Mouse (Mus musculus) testis, adult 2 months (tissue): ENCODE results near the gene Hadh.

Experiments used
- CTCF ChIP-seq: fragments of 200-500 bp; IDR thresholded peaks from 2 replicates; pipeline ENCODE4 v1.5.1; 2012; ENCODE audit warnings: low read depth, mild to moderate bottlenecking, inconsistent platforms, low read length, moderate library complexity; ENCODE audit not compliant: control insufficient read depth, insufficient read depth, insufficient replicate concordance
- POLR2A ChIP-seq: fragments of 200-500 bp; IDR thresholded peaks from 2 replicates; pipeline ENCODE4 v1.6.1; 2012; ENCODE audit warnings: low read depth, mild to moderate bottlenecking, inconsistent platforms, low read length, moderate library complexity; ENCODE audit not compliant: control insufficient read depth

DNA sequence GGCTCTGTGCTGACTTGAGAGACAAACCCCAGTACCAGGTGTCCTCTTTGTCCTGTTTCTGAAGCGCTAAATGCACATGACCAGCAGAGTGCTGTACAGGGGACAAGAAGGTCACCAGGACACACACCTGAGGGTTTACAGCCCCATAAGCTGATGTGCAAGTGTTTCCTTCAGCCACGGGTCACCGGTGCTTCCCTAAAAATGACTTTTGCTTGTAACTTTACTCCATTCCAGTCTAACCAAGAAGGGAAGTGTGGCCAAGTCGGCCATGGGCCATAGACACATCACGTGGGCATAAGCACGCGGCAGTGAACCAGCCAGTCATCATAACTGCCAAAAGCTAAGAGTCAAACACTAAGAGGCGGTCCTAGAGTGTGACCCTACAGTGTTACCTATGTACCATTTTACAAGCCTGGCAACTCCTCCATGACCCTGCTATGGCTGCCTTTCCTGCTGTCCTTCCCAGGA is 25.3 kb downstream of the Hadh start:
- TF ChIP-seq POLR2A (no peak), CTCF (no peak)
